Mouse (Mus musculus): ENCODE data around the gene Entpd2. TPM values are rescaled to one million over a fixed set of nuclear protein-coding genes. Genes with fewer than 3 reads are reported as not detected.

Entpd2 gene
- total and polyA plus RNA-seq, 3 experiments = not detected

DNA sequence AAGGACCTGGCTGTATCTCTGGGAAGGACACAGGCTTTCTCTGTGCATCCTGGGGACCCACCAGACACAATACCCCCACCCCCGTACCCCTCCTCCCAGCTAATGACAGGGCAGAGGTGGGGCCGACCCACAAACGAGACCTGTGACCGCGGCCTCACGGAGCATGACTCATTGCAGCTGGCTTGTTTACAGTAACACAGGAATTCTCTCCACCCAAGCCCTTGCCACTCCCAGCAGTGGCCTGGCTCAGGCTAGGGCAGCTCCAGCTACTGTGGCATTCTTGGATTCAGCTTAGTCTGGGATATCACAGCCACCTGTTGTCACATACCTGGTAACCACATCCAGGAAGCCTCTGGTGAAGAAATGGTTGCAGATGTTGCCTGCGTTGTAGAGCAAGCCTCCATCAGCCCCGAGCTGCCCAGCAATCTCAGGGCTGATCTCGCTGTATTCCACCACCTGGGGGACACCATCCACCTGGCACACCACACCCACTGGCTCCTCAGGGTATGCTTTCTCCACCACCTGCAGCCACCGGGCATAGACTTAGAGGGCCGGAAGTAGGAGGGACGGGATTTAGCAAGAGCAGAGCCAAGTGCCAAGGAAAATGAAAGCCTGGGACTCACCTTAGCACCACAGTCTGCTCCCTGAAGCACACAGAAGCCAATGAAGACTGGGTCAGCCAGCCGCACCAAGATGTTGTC, 32.0 kb upstream of the Entpd2 start:
- Histone ChIP-seq H3K4me1 (ENCODE audit: control insufficient read depth in 1 of 2, insufficient read depth in 2 of 2, low read length in 2 of 2) (peaks cover 3 to 11% of the 10 kb centered on the region in 2 experiments; a peak in 3 of 4 replicates), H3K27ac (ENCODE audit: control insufficient read depth, low read depth, low read length) (no peak overlapping the region), H3K27me3 (ENCODE audit: control insufficient read depth in 1 of 2, insufficient read depth in 2 of 2, low read length in 2 of 2) (no peaks in the 10 kb centered on the region), H3K9ac (ENCODE audit: control insufficient read depth, low read depth, low read length, poor library complexity, severe bottlenecking) (no peak overlapping the region), H3K79me2 (ENCODE audit: control insufficient read depth, insufficient read depth, low read length, poor library complexity) (no peaks in the 10 kb centered on the region), H3K4me3 (ENCODE audit: control insufficient read depth in 1 of 2, insufficient read depth in 1 of 2, low read depth in 2 of 2, low read length in 2 of 2) (no peak overlapping the region), H3K9me3 (replicated peaks; ENCODE audit: insufficient read depth, low read length) (no peaks in the 10 kb centered on the region), H3K36me3 (ENCODE audit: control insufficient read depth in 1 of 2, insufficient read depth in 2 of 2, low read length in 2 of 2) (peaks cover 0 to 3% of the 10 kb centered on the region in 2 experiments; a peak in 2 of 4 replicates)
- TF ChIP-seq KAT2A (conservative IDR thresholded peaks at IDR 0.05; ENCODE audit: low read depth, low read length) (no peak), CTCF (IDR thresholded peaks at IDR 0.05 in 2 of 3, conservative IDR thresholded peaks at IDR 0.05 in 1 of 3; ENCODE audit: control insufficient read depth in 1 of 3, insufficient read depth in 1 of 3, low read depth in 2 of 3, low read length in 3 of 3, poor library complexity in 1 of 3, severe bottlenecking in 1 of 3) (no peak), SMC3 (IDR thresholded peaks at IDR 0.05; ENCODE audit: low read depth, low read length) (no peak), POLR2A (IDR thresholded peaks at IDR 0.05; ENCODE audit: control insufficient read depth in 1 of 2, insufficient read depth in 1 of 2, low read depth in 1 of 2, low read length in 2 of 2, poor library complexity in 1 of 2) (no peak)
- DNase-seq (ENCODE audit: low read depth, low spot score) = no peak

DNA sequence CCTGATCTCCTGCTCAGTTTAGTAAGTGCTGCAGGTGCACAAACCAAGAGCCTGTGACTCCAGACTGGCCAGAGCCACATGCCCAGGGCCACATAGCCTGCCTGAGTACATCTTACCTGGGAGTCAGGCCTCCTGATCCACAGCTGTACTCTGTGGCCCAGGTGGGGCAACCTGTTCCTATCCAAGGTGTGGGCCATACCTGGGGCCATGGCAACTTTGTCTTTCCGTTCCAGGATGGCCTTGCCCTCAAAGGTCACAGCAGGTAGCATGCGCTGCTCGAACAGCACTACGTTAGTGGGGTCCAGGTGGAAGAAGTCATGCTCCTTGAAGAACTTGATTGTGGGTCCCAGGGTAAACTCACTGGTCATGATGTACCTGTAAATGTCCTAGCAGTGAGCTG, 31.4 kb upstream of the Entpd2 start:
- H3K27me3 ChIP-seq (ENCODE audit: control insufficient read depth in 1 of 2, insufficient read depth in 2 of 2, low read length in 2 of 2) = no peaks in the 10 kb centered on the region
- H3K79me2 ChIP-seq (ENCODE audit: control insufficient read depth, insufficient read depth, low read length, poor library complexity) = no peaks in the 10 kb centered on the region
- TF ChIP-seq EP300 (IDR thresholded peaks at IDR 0.05; ENCODE audit: low read depth in 1 of 2, low read length in 2 of 2) (no peak), MAX (IDR thresholded peaks at IDR 0.05; ENCODE audit: low read length) (no peak), ZKSCAN1 (IDR thresholded peaks at IDR 0.05; ENCODE audit: low read depth, low read length) (no peak), USF2 (IDR thresholded peaks at IDR 0.05; ENCODE audit: borderline replicate concordance in 1 of 2, insufficient read depth in 1 of 2, low read depth in 1 of 2, low read length in 2 of 2) (no peak), ELF1 (IDR thresholded peaks at IDR 0.05; ENCODE audit: low read depth, low read length) (no peak), SIN3A (IDR thresholded peaks at IDR 0.05; ENCODE audit: low read length) (no peak), GATA1 (IDR thresholded peaks at IDR 0.05; ENCODE audit: low read depth, low read length) (no peak), E2F4 (IDR thresholded peaks at IDR 0.05; ENCODE audit: borderline replicate concordance, low read depth, low read length) (no peak), TBP (IDR thresholded peaks at IDR 0.05; ENCODE audit: low read depth, low read length) (no peak), NRF1 (IDR thresholded peaks at IDR 0.05; ENCODE audit: insufficient read depth, low read depth, low read length, poor library complexity, severe bottlenecking) (no peak), CTCF (IDR thresholded peaks at IDR 0.05 in 2 of 3, conservative IDR thresholded peaks at IDR 0.05 in 1 of 3; ENCODE audit: control insufficient read depth in 1 of 3, insufficient read depth in 1 of 3, low read depth in 2 of 3, low read length in 3 of 3, poor library complexity in 1 of 3, severe bottlenecking in 1 of 3) (no peak)
- H3K9ac ChIP-seq (ENCODE audit: control insufficient read depth, low read depth, low read length, poor library complexity, severe bottlenecking) = peak overlapping the region; percentile 68; the same call in 1 of the 2 replicates
- no peak overlapping the region for H3K27ac ChIP-seq (ENCODE audit: control insufficient read depth, low read depth, low read length)
- H3K4me3 ChIP-seq (ENCODE audit: control insufficient read depth in 1 of 2, insufficient read depth in 1 of 2, low read depth in 2 of 2, low read length in 2 of 2) = peak overlapping the region in 1 of 2 experiments; percentile 76; a peak in 1 of 4 replicates
- no peaks in the 10 kb centered on the region for H3K9me3 ChIP-seq (replicated peaks; ENCODE audit: insufficient read depth, low read length)
- H3K4me1 ChIP-seq (ENCODE audit: control insufficient read depth in 1 of 2, insufficient read depth in 2 of 2, low read length in 2 of 2) = peaks cover 3 to 11% of the 10 kb centered on the region in 2 experiments; a peak in 3 of 4 replicates
- peaks cover 0 to 3% of the 10 kb centered on the region in 2 experiments; a peak in 2 of 4 replicates for H3K36me3 ChIP-seq (ENCODE audit: control insufficient read depth in 1 of 2, insufficient read depth in 2 of 2, low read length in 2 of 2)
- DNase-seq (ENCODE audit: low read depth, low spot score) = no peak
